In genomic region chr14:20400071-20400470, GRCm38 (mm10) we compare ENCODE assay signal across 9 mouse cellular contexts. TPM values are rescaled to one million over a fixed set of nuclear protein-coding genes. Genes with fewer than 3 reads are reported as not detected.
A peak's percentile ranks its signal among the peaks of the same experiment; 100 is the strongest.
DNase-seq lines count a peak whose midpoint lies in the region; ATAC-seq and TF ChIP-seq lines count a peak whose summit lies in the region.
"Had no signal": no experiment of that assay in that cellular context is flagged by ENCODE, and none has a peak within 500 bp of the region (broad histone marks: within the 10 kb centered on the region; RNA-seq: fewer than 3 reads in every experiment).

No protein-coding gene starts in this region.

- POLR2A ChIA-PET in Patski (lab: Charles Lee) = no interaction called here

- no peaks in the 10 kb centered on the region for H3K4me1 ChIP-seq in cerebellum, adult 2 months (ENCODE audit: control insufficient read depth, insufficient read depth, low read length)
- H3K4me1 ChIP-seq: heart, embryonic 13.5 days had no signal

- CTCF ChIA-PET in Patski (lab: Charles Lee) = interaction anchor here (1.0 to 3.4 kb wide), 4 partner anchors 16 to 54 kb away, joined by 3 to 15 read pairs (median 6); no protein-coding TSS in a partner anchor

- no peak overlapping the region for H3K4me3 ChIP-seq in cerebellum, adult 2 months (replicated peaks; ENCODE audit: insufficient read depth, low read depth, low read length)
- H3K4me3 ChIP-seq in layer of hippocampus, adult 2 months = no peak overlapping the region
- H3K4me3 ChIP-seq: heart, embryonic 13.5 days had no signal

- H3K27ac ChIP-seq in cerebellum, adult 2 months (ENCODE audit: insufficient read depth, low read length) = no peak overlapping the region
- no peak overlapping the region for H3K27ac ChIP-seq in layer of hippocampus, adult 2 months
- H3K27ac ChIP-seq: heart, embryonic 13.5 days had no signal

- H3K27me3 ChIP-seq in cerebellum, adult 2 months (ENCODE audit: control insufficient read depth, insufficient read depth, low read length) = no peaks in the 10 kb centered on the region
- H3K27me3 ChIP-seq in Patski = no peaks in the 10 kb centered on the region
- H3K27me3 ChIP-seq: heart, embryonic 13.5 days had no signal

- in situ Hi-C loops in Patski (cut with MboI; ENCODE audit: low pct_unique_long_range_greater_than_20kb) = loop anchor here (5.0 kb wide), 2 partner anchors 157 to 267 kb away; partner anchors contain the start of gene Synpo2l

- TF ChIP-seq POLR2A in cerebellum, adult 2 months (IDR thresholded peaks at IDR 0.05; ENCODE audit: borderline replicate concordance, insufficient read depth, low read length) = no peak

- ATAC-seq in Patski = no peak
- ATAC-seq in monocyte, adult 5-6 weeks (replicated peaks; ENCODE audit: insufficient number of reproducible peaks, low FRiP score, low TSS enrichment, poor library complexity, severe bottlenecking) = peak; percentile 70; the same call in 1 of the 2 replicates

- DNase-seq in cerebellum, adult 2 months = no peak
- no peak for DNase-seq in cerebellum, postnatal 4 days (ENCODE audit: low spot score in 2 of 2)
- peak in 1 of 2 experiments; percentile 53 for DNase-seq in layer of hippocampus, adult 2 months (ENCODE audit: low spot score in 2 of 2)
- no peak for DNase-seq in layer of hippocampus, postnatal 14 days (ENCODE audit: low spot score in 2 of 2)
- no peak for DNase-seq in Patski (ENCODE audit: low read depth, low spot score)
- peak; percentile 61 for DNase-seq in kidney, postnatal 10 days
- no peak for DNase-seq in ovary, postnatal 10 days (ENCODE audit: low spot score)

- 35% methylated on average over 1 of the region's 1 CpGs for WGBS in cerebellum, adult 2 months

- TF ChIP-seq CTCF in cerebellum, adult 2 months (IDR thresholded peaks at IDR 0.05; ENCODE audit: borderline replicate concordance, insufficient read depth, low read depth, low read length) = peak; percentile 45; the same call in 1 of the 2 replicates
- peak; percentile 85 for TF ChIP-seq CTCF in layer of hippocampus, adult 2 months (conservative IDR thresholded peaks at IDR 0.05)
- peak; percentile 79 for TF ChIP-seq CTCF in Patski (IDR thresholded peaks at IDR 0.05)

RNA-seq across cellular contexts. Expression of gene Mrps16, which starts 6.6 kb away (rescaled TPM):
- polyA plus RNA-seq in cerebellum, adult 2 months (2012; rRNA removed) = 52.8 and 53.5 TPM in 2 replicates
- total RNA-seq in layer of hippocampus, adult 2 months (2021) = 10 to 100 TPM; 35.0 to 35.2 TPM
- 10 to 100 TPM; 33.3 to 36.5 TPM for total RNA-seq in layer of hippocampus, postnatal 14 days (2021)
- polyA plus RNA-seq in Patski (2021) = 80.4 TPM
- 24.2 to 43.4 TPM (median 27.0 TPM) in 3 replicates for total RNA-seq in monocyte, adult 5-6 weeks (2017)

RNA-seq across cellular contexts. Expression of gene Dnajc9, which starts 11.4 kb away (rescaled TPM):
- 55.9 and 57.7 TPM in 2 replicates for polyA plus RNA-seq in cerebellum, adult 2 months (2012; rRNA removed)
- 10 to 100 TPM; 23.8 to 29.6 TPM for total RNA-seq in layer of hippocampus, adult 2 months (2021)
- 10 to 100 TPM; 21.9 to 22.4 TPM for total RNA-seq in layer of hippocampus, postnatal 14 days (2021)
- 61.1 TPM for polyA plus RNA-seq in Patski (2021)
- total RNA-seq in monocyte, adult 5-6 weeks (2017) = 58.2 to 124 TPM (median 61.8 TPM) in 3 replicates

RNA-seq across cellular contexts. Expression of gene Cfap70, which starts 52.0 kb away (rescaled TPM):
- 0.38 and 0.76 TPM in 2 replicates for polyA plus RNA-seq in cerebellum, adult 2 months (2012; rRNA removed)
- 1 to 10 TPM in 1 of 2 experiments, under 1 TPM in 1; 0.51 to 1.4 TPM for total RNA-seq in layer of hippocampus, adult 2 months (2021)
- 1 to 10 TPM in 1 of 2 experiments, under 1 TPM in 1; 0.67 to 1.8 TPM for total RNA-seq in layer of hippocampus, postnatal 14 days (2021)
- polyA plus RNA-seq in Patski (2021) = 0.15 TPM
- total RNA-seq in monocyte, adult 5-6 weeks (2017) = not detected in 3 replicates

RNA-seq across cellular contexts. Expression of gene Fam149b, which starts 52.1 kb away (rescaled TPM):
- polyA plus RNA-seq in cerebellum, adult 2 months (2012; rRNA removed) = 53.0 and 59.0 TPM in 2 replicates
- total RNA-seq in layer of hippocampus, adult 2 months (2021) = 10 to 100 TPM; 46.6 to 52.8 TPM
- total RNA-seq in layer of hippocampus, postnatal 14 days (2021) = 10 to 100 TPM; 44.3 to 45.5 TPM
- polyA plus RNA-seq in Patski (2021) = 40.7 TPM
- total RNA-seq in monocyte, adult 5-6 weeks (2017) = 14.5 to 42.0 TPM (median 34.5 TPM) in 3 replicates

RNA-seq across cellular contexts. Expression of gene Ecd, which starts 52.1 kb away (rescaled TPM):
- 32.1 and 33.9 TPM in 2 replicates for polyA plus RNA-seq in cerebellum, adult 2 months (2012; rRNA removed)
- 10 to 100 TPM; 31.7 to 37.2 TPM for total RNA-seq in layer of hippocampus, adult 2 months (2021)
- 10 to 100 TPM; 27.9 to 32.8 TPM for total RNA-seq in layer of hippocampus, postnatal 14 days (2021)
- 46.4 TPM for polyA plus RNA-seq in Patski (2021)
- 30.8 to 39.0 TPM (median 37.4 TPM) in 3 replicates for total RNA-seq in monocyte, adult 5-6 weeks (2017)
